Mouse (Mus musculus): ENCODE data around the gene Rtn4r. TPM values are rescaled to one million over a fixed set of nuclear protein-coding genes. Genes with fewer than 3 reads are reported as not detected.

The Rtn4r gene
- total RNA-seq, 1 experiment = 0.22 TPM

DNA sequence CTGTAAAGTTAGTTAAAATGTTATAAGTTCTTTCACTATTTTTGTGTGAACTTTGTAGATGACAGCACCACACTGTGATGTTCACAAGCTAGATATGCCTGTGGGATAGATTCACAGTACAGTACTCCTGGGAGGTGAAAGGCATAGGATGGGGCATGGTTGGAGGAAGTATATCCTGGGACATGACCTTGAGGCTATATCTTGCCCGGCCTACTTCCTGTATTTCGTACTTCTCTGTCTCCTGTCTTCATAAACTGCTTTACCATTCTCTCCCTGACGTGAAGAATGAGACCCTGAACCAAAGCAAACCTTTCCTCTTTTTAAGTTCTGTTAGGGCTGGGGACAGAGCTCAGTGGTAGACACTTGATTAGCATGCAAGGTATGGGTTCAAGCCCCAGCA lies 9.2 kb upstream of the Rtn4r start:
- in situ Hi-C loops (cut with MboI; ENCODE audit: low sequenced_read_pairs in 2 of 2, unreplicated experiment in 2 of 2) = no loop called here

DNA sequence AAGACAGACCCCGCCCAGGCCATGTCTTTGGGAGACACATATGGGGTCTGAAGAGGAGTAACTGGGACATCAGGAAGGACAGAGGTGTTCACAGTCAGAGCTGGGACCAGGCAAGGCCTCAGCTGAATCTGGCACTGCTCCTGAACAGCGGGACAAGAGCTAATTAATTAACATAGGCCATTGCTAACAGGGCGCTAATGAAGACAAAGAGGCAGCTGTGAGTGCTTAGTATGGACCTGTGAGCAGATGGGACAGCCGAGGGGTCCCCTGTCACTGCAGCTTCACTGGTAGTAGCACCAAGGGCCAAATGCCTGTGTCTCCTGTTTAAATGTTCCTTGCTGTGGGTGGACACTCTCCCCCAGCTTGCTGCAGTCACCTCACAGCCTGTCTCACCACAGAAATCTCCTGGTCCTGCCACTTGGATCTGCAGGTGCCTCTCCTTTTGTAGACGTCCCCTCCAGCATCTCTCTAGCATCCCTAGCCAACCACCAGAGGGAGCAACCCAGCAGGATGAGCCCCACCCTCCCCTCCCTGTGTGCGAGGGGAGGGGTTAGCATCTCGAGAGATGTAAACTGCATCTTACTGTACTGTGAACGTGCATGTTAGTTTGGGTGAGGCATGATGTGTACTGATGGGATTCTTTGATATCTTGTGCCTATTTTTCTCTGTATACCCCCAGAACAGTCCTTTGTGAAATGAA lies 8.3 kb upstream of the Rtn4r start:
- Histone ChIP-seq H3K4me1 (ENCODE audit: control insufficient read depth in 2 of 2, insufficient read depth in 2 of 2, low read length in 2 of 2, poor library complexity in 1 of 2) (no peaks in the 10 kb centered on the region; a peak in 1 of 4 replicates), H3K9me3 (ENCODE audit: control insufficient read depth, insufficient read depth, low read depth, low read length) (no peaks in the 10 kb centered on the region), H3K36me3 (ENCODE audit: control insufficient read depth, insufficient read depth, low read length, poor library complexity, severe bottlenecking) (no peaks in the 10 kb centered on the region), H3K27ac (ENCODE audit: insufficient read depth, low read depth, low read length, poor library complexity, severe bottlenecking) (no peak overlapping the region), H3K4me3 (ENCODE audit: insufficient read depth in 1 of 2, low read depth in 1 of 2, low read length in 2 of 2, poor library complexity in 1 of 2, severe bottlenecking in 1 of 2) (no peak overlapping the region), H3K9ac (ENCODE audit: insufficient read depth, low read depth, low read length, poor library complexity, severe bottlenecking) (no peak overlapping the region)
- TF ChIP-seq ZC3H11A (IDR thresholded peaks at IDR 0.05; ENCODE audit: borderline replicate concordance, low read depth, low read length) (0 out of 2 replicates have a peak, but pooled peaks have one; percentile 12), ZNF384 (IDR thresholded peaks at IDR 0.05; ENCODE audit: low read depth, low read length) (no peak), CHD2 (IDR thresholded peaks at IDR 0.05; ENCODE audit: low read depth, low read length) (no peak)
- DNase-seq (ENCODE audit: low read depth, low spot score) = peak; percentile 51
- in situ Hi-C loops (cut with MboI; ENCODE audit: low sequenced_read_pairs in 2 of 2, unreplicated experiment in 2 of 2) = no loop called here

More for the DNA sequence above, 9.2 kb upstream of the Rtn4r start:
- H3K4me1 ChIP-seq (ENCODE audit: control insufficient read depth in 2 of 2, insufficient read depth in 2 of 2, low read length in 2 of 2, poor library complexity in 1 of 2) = no peaks in the 10 kb centered on the region; a peak in 1 of 4 replicates
- no peaks in the 10 kb centered on the region for H3K9me3 ChIP-seq (ENCODE audit: control insufficient read depth, insufficient read depth, low read depth, low read length)
- no peak overlapping the region for H3K4me3 ChIP-seq (ENCODE audit: insufficient read depth in 1 of 2, low read depth in 1 of 2, low read length in 2 of 2, poor library complexity in 1 of 2, severe bottlenecking in 1 of 2)
- no peak for DNase-seq (ENCODE audit: low read depth, low spot score)
- H3K27ac ChIP-seq (ENCODE audit: insufficient read depth, low read depth, low read length, poor library complexity, severe bottlenecking) = no peak overlapping the region
- TF ChIP-seq MAFK (IDR thresholded peaks at IDR 0.05; ENCODE audit: insufficient read depth, low read depth, low read length) (no peak), CHD2 (IDR thresholded peaks at IDR 0.05; ENCODE audit: low read depth, low read length) (no peak), ZNF384 (IDR thresholded peaks at IDR 0.05; ENCODE audit: low read depth, low read length) (no peak), HCFC1 (IDR thresholded peaks at IDR 0.05; ENCODE audit: borderline replicate concordance, insufficient read depth, low read length) (no peak), ZC3H11A (IDR thresholded peaks at IDR 0.05; ENCODE audit: borderline replicate concordance, low read depth, low read length) (no peak)
- no peaks in the 10 kb centered on the region for H3K36me3 ChIP-seq (ENCODE audit: control insufficient read depth, insufficient read depth, low read length, poor library complexity, severe bottlenecking)
- no peak overlapping the region for H3K9ac ChIP-seq (ENCODE audit: insufficient read depth, low read depth, low read length, poor library complexity, severe bottlenecking)

DNA sequence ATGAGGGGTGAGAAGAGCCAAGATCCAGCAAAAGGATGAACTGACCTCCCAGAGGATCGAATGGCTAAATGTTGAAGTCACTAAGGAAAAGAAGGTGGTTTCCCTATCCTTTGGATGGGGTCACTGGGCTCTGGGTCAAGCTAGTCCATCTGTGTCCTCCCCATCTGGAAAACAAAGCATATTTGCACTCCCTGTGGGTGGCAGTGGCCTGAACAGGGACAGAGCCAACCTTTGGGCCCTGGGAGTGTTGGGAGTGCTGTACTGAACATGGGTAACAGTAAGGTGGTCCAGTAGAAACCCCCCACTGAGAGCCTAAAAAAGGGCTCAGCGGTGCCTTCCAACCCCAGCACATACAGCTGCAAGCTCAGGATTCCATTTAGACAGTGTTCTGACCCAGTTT lies 4.7 kb upstream of the Rtn4r start:
- TF ChIP-seq CHD2 (IDR thresholded peaks at IDR 0.05; ENCODE audit: low read depth, low read length) (no peak), MAFK (IDR thresholded peaks at IDR 0.05; ENCODE audit: insufficient read depth, low read depth, low read length) (no peak), ZC3H11A (IDR thresholded peaks at IDR 0.05; ENCODE audit: borderline replicate concordance, low read depth, low read length) (no peak), ZNF384 (IDR thresholded peaks at IDR 0.05; ENCODE audit: low read depth, low read length) (no peak), HCFC1 (IDR thresholded peaks at IDR 0.05; ENCODE audit: borderline replicate concordance, insufficient read depth, low read length) (no peak)
- H3K36me3 ChIP-seq (ENCODE audit: control insufficient read depth, insufficient read depth, low read length, poor library complexity, severe bottlenecking) = no peaks in the 10 kb centered on the region
- H3K4me1 ChIP-seq (ENCODE audit: control insufficient read depth in 2 of 2, insufficient read depth in 2 of 2, low read length in 2 of 2, poor library complexity in 1 of 2) = no peaks in the 10 kb centered on the region; a peak in 2 of 4 replicates
- no peak for DNase-seq (ENCODE audit: low read depth, low spot score)
- in situ Hi-C loops (cut with MboI; ENCODE audit: low sequenced_read_pairs in 2 of 2, unreplicated experiment in 2 of 2) = no loop called here
- H3K27ac ChIP-seq (ENCODE audit: insufficient read depth, low read depth, low read length, poor library complexity, severe bottlenecking) = no peak overlapping the region
- no peak overlapping the region for H3K9ac ChIP-seq (ENCODE audit: insufficient read depth, low read depth, low read length, poor library complexity, severe bottlenecking)
- H3K9me3 ChIP-seq (ENCODE audit: control insufficient read depth, insufficient read depth, low read depth, low read length) = no peaks in the 10 kb centered on the region
- no peak overlapping the region for H3K4me3 ChIP-seq (ENCODE audit: insufficient read depth in 1 of 2, low read depth in 1 of 2, low read length in 2 of 2, poor library complexity in 1 of 2, severe bottlenecking in 1 of 2)

GRCm38 (mm10) chr16:18123471-18123870 lies 4.0 kb upstream of the Rtn4r start:
- TF ChIP-seq HCFC1 (IDR thresholded peaks at IDR 0.05; ENCODE audit: borderline replicate concordance, insufficient read depth, low read length) (no peak), ZNF384 (IDR thresholded peaks at IDR 0.05; ENCODE audit: low read depth, low read length) (no peak)
- no peak for DNase-seq (ENCODE audit: low read depth, low spot score)
- H3K9me3 ChIP-seq (ENCODE audit: control insufficient read depth, insufficient read depth, low read depth, low read length) = no peaks in the 10 kb centered on the region
- H3K27ac ChIP-seq (ENCODE audit: insufficient read depth, low read depth, low read length, poor library complexity, severe bottlenecking) = no peak overlapping the region; the same call in 1 of the 2 replicates
- H3K4me3 ChIP-seq (ENCODE audit: insufficient read depth in 1 of 2, low read depth in 1 of 2, low read length in 2 of 2, poor library complexity in 1 of 2, severe bottlenecking in 1 of 2) = no peak overlapping the region
- H3K4me1 ChIP-seq (ENCODE audit: control insufficient read depth in 2 of 2, insufficient read depth in 2 of 2, low read length in 2 of 2, poor library complexity in 1 of 2) = no peaks in the 10 kb centered on the region; a peak in 2 of 4 replicates
- no peaks in the 10 kb centered on the region for H3K36me3 ChIP-seq (ENCODE audit: control insufficient read depth, insufficient read depth, low read length, poor library complexity, severe bottlenecking)
- in situ Hi-C loops (cut with MboI; ENCODE audit: low sequenced_read_pairs in 2 of 2, unreplicated experiment in 2 of 2) = no loop called here
- H3K9ac ChIP-seq (ENCODE audit: insufficient read depth, low read depth, low read length, poor library complexity, severe bottlenecking) = no peak overlapping the region

DNA sequence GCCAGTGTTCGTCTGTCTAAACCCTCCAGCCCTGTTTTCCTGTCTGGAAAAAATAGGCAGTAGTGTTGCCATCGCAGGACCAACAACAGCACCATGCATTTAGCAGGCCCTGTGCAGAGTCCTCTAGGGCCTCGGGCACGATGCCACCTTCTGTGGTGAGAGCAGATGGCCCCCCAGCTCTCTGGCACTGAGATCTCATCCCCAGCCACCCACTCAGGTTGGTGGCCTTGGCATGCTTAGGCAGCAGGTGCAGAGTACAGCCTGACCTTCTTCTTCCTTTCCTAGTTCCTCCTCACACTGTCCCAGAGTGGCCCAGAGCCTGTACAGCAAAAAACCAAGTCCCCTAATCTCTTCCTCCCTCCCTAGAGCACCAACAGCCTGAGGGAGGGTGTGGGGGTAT lies 3.4 kb upstream of the Rtn4r start:
- DNase-seq (ENCODE audit: low read depth, low spot score) = no peak
- Histone ChIP-seq H3K4me3 (ENCODE audit: insufficient read depth in 1 of 2, low read depth in 1 of 2, low read length in 2 of 2, poor library complexity in 1 of 2, severe bottlenecking in 1 of 2) (no peak overlapping the region), H3K4me1 (ENCODE audit: control insufficient read depth in 2 of 2, insufficient read depth in 2 of 2, low read length in 2 of 2, poor library complexity in 1 of 2) (no peaks in the 10 kb centered on the region; a peak in 2 of 4 replicates), H3K27ac (ENCODE audit: insufficient read depth, low read depth, low read length, poor library complexity, severe bottlenecking) (no peak overlapping the region), H3K9me3 (ENCODE audit: control insufficient read depth, insufficient read depth, low read depth, low read length) (no peaks in the 10 kb centered on the region), H3K9ac (ENCODE audit: insufficient read depth, low read depth, low read length, poor library complexity, severe bottlenecking) (no peak overlapping the region), H3K36me3 (ENCODE audit: control insufficient read depth, insufficient read depth, low read length, poor library complexity, severe bottlenecking) (no peaks in the 10 kb centered on the region)
- in situ Hi-C loops (cut with MboI; ENCODE audit: low sequenced_read_pairs in 2 of 2, unreplicated experiment in 2 of 2) = no loop called here
- TF ChIP-seq MAFK (IDR thresholded peaks at IDR 0.05; ENCODE audit: insufficient read depth, low read depth, low read length) (no peak), HCFC1 (IDR thresholded peaks at IDR 0.05; ENCODE audit: borderline replicate concordance, insufficient read depth, low read length) (no peak), ZNF384 (IDR thresholded peaks at IDR 0.05; ENCODE audit: low read depth, low read length) (no peak)
